Mouse (Mus musculus) neural tube, embryonic 11.5 days (tissue): ENCODE measurements around the gene Ngef. TPM values are rescaled to one million over a fixed set of nuclear protein-coding genes. Genes with fewer than 3 reads are reported as not detected.

ENCODE experiments used
- ATAC-seq: fragments of 200-750 bp; cut with Nextera tagmentation; 2 replicates; pipeline ENCODE4 v1.8.0; 2017; ENCODE audit warnings: moderate number of reproducible peaks, mild to moderate bottlenecking, moderate TSS enrichment, moderate library complexity; ENCODE audit not compliant: insufficient read depth, low FRiP score, low TSS enrichment
- DNase-seq: peaks from one replicate; pipeline ENCODE4 v3.0.0-alpha.2; 2015; ENCODE audit warnings: low spot score
- H3K27ac ChIP-seq: fragments of 300-500 bp; sonication (generic); 2 replicates; pipeline ENCODE4 v1.5.1; 2014; ENCODE audit warnings: low read depth, mild to moderate bottlenecking, low read length
- H3K27me3 ChIP-seq: fragments of 300-500 bp; sonication (generic); 2 replicates; pipeline ENCODE4 v1.6.1; 2014; ENCODE audit warnings: mild to moderate bottlenecking, low read length, mixed read lengths; ENCODE audit not compliant: control insufficient read depth, insufficient read depth
- H3K36me3 ChIP-seq: fragments of 300-500 bp; sonication (generic); 2 replicates; pipeline ENCODE4 v1.6.1; 2014; ENCODE audit warnings: mild to moderate bottlenecking, low read length, moderate library complexity, mixed read lengths; ENCODE audit not compliant: control insufficient read depth, insufficient read depth
- H3K4me1 ChIP-seq: fragments of 300-500 bp; sonication (generic); 2 replicates; pipeline ENCODE4 v1.6.1; 2014; ENCODE audit warnings: low read length, mixed read lengths; ENCODE audit not compliant: control insufficient read depth, insufficient read depth
- H3K4me2 ChIP-seq: fragments of 300-500 bp; sonication (generic); 2 replicates; pipeline ENCODE4 v1.6.1; 2014; ENCODE audit warnings: low read depth, mild to moderate bottlenecking, moderate library complexity
- H3K4me3 ChIP-seq: fragments of 300-500 bp; sonication (generic); 2 replicates; pipeline ENCODE4 v1.5.1; 2014; ENCODE audit warnings: low read depth, low read length
- H3K9ac ChIP-seq: fragments of 300-500 bp; sonication (generic); 2 replicates; pipeline ENCODE4 v1.6.1; 2014; ENCODE audit warnings: mild to moderate bottlenecking, low read length
- H3K9me3 ChIP-seq: fragments of 300-500 bp; sonication (generic); 2 replicates; pipeline ENCODE4 v1.6.1; 2016; ENCODE audit warnings: low read length; ENCODE audit not compliant: control insufficient read depth
- WGBS: fragments of 180-500 bp; shearing (Covaris S2); extraction: QIAGEN DNeasy Blood & Tissue Kit; methylation state at CpG from one replicate; pipeline ENCODE4 v1.1.7; 2014; 5-methylcytosine and 5-hydroxymethylcytosine counted together
- polyA plus RNA-seq: library from polyadenylated mRNA; unstranded; fragments of >200 nt; fragmentation: Nextera tagmentation; extraction: Ambion mirVana; gene quantifications from 2 replicates; pipeline ENCODE4 v1.2.1, GENCODE M21; 2014

Ngef gene
- polyA plus RNA-seq, 1 experiment from 2014 or later = 1.6 TPM

DNA sequence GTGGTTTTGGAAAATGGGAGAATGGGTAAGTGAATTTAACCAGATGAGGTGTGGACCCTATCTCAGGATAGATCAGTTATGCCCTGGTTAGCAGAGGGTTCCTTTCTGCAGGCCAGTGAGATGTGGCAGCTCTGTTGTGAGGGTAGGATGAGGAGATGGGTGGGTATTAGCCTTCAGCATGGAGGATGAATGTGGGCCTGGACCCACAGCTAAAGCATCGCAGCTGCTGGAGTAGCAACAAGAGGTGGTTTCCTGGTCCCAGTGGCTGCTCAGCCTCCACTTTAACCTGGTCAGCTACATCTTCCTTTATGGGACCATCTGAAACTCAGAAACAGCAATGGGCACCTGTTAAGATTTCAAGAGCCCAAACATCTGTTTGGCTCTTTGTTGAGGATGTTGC is 117.2 kb downstream of the Ngef start:
- no peak overlapping the region for H3K27ac ChIP-seq
- H3K9ac ChIP-seq = no peak overlapping the region
- H3K36me3 ChIP-seq = no peaks in the 10 kb centered on the region
- H3K4me2 ChIP-seq = no peak overlapping the region
- WGBS = 80% methylated on average over 1 of the region's 1 CpGs
- no peaks in the 10 kb centered on the region for H3K9me3 ChIP-seq
- H3K4me1 ChIP-seq = no peaks in the 10 kb centered on the region
- ATAC-seq (no peak), DNase-seq (no peak)
- no peak overlapping the region for H3K4me3 ChIP-seq
- H3K27me3 ChIP-seq = no peaks in the 10 kb centered on the region

DNA sequence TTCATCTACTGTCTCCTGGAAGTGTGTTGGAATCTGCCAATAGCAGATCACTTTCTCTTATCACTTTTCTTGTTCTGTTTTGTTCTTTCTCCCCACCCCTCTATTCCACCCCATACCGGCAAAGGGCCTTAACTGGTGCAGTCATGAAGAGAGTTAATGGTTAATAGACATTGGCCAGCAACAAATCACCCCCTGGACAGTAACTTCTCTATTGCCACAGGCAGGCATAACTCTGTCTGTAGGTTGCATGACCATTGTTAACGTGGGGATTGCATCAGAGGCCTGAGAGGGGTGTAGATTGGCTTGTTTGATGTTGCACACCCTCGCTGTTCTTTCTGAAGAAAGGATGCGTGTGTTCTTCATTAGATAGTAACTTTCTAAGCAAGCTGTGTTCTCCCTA is 124.2 kb downstream of the Ngef start:
- no peak overlapping the region for H3K4me3 ChIP-seq
- H3K27me3 ChIP-seq = no peaks in the 10 kb centered on the region
- DNase-seq (no peak), ATAC-seq (no peak)
- H3K9ac ChIP-seq = no peak overlapping the region
- H3K4me1 ChIP-seq = no peaks in the 10 kb centered on the region
- 80% methylated on average over 4 of the region's 4 CpGs for WGBS
- H3K36me3 ChIP-seq = 0 out of 2 replicates have a peak, but pooled peaks cover 4% of the 10 kb centered on the region
- H3K27ac ChIP-seq = no peak overlapping the region
- no peaks in the 10 kb centered on the region for H3K9me3 ChIP-seq
- no peak overlapping the region for H3K4me2 ChIP-seq

DNA sequence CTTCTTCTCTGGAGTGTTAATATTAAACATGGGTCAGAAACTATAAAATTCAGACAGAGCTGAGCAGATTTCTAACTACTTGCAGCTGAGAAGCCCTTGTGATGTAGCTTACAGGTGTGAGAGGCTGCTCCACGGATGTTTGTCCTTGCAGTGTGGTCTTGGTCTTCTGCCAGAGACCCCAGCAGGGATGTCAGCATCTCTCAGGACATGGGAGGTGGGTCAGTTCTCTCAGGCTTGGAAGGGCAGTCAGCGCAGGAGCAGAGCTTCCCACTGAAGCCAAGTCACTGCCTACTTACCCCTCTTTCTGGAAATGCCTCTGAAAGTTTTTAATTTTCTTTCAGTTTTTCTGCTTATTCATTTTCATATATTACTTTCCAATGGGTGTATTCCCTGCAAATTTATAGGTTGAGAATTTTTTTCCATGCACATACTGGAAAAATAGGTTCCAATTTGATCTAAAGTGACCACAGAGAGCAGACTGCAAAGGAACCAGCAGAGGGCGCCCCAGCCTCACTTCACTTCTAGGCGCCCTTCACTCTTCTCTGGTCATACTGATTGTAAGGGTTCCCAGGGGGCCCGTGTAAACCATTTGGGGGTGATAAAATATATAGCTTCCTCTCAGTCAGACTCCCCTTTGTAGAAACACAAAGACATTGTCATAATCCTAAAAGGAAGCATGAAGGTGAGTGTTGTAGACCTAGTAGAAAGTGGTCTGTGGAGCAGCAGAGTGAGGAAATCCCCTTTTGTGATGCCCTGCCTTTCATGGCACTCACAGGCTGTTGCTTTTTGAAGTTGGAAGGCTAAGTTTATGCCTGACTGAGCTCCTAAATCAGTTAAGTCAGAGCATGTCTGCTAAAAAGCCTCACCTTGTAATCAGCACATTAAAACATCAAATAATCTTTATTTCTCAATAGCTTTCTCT is 126.2 kb downstream of the Ngef start:
- Histone ChIP-seq H3K4me3 (no peak overlapping the region), H3K9me3 (no peaks in the 10 kb centered on the region), H3K27me3 (no peaks in the 10 kb centered on the region), H3K36me3 (0 out of 2 replicates have a peak, but pooled peaks cover 4% of the 10 kb centered on the region), H3K27ac (no peak overlapping the region), H3K4me1 (no peaks in the 10 kb centered on the region), H3K9ac (no peak overlapping the region), H3K4me2 (no peak overlapping the region)
- 33% methylated on average over 5 of the region's 5 CpGs for WGBS
- ATAC-seq = no peak
- peak; percentile 75 for DNase-seq

DNA sequence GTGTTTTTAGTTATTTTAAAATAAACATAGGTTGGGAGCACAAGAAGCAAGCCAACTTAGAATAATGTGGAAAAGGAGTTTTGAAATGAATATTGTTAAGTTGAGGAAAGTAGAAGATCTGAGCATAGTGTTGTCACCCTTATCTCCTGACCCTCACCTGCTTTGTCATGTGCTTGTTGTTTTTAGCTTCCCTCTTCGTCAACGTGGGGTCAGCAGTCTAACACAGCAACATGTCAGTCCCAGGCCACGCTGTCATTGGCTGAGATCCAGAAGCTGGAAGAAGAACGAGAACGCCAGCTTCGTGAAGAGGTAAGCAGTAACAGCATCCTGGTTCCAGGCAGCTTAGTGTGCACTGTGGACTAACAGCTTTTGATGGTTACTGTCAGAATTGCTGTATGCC is 137.1 kb downstream of the Ngef start:
- Histone ChIP-seq H3K4me3 (no peak overlapping the region), H3K9ac (no peak overlapping the region), H3K27ac (no peak overlapping the region), H3K9me3 (no peaks in the 10 kb centered on the region), H3K27me3 (no peaks in the 10 kb centered on the region), H3K4me2 (no peak overlapping the region), H3K36me3 (peaks cover 14% of the 10 kb centered on the region), H3K4me1 (no peaks in the 10 kb centered on the region)
- ATAC-seq = no peak
- DNase-seq = no peak
- 91% methylated on average over 6 of the region's 6 CpGs for WGBS

DNA sequence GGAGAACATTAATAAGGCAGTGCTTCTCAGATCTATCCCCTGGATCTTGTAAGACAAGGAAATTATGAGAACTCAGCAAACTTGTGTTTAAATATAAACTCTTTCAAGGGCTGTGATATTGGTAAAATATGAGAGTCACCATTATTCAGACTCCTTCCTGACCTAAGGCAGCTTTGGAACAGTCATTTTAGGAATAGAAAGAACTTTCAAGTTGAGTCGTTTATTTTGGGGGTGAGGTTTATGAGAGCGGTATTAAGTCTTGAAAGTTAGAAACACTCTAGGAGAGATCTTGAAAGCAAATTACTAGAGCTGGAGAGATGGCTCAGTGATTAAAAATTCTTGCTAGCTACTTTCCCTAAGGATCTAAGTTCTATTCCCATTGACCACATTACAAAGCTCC is 138.5 kb downstream of the Ngef start:
- no peak for DNase-seq
- Histone ChIP-seq H3K4me3 (no peak overlapping the region), H3K27me3 (no peaks in the 10 kb centered on the region), H3K4me2 (no peak overlapping the region), H3K27ac (no peak overlapping the region), H3K9me3 (no peaks in the 10 kb centered on the region), H3K4me1 (no peaks in the 10 kb centered on the region), H3K36me3 (peaks cover 11% of the 10 kb centered on the region), H3K9ac (no peak overlapping the region)
- 95% methylated on average over 2 of the region's 2 CpGs for WGBS
- ATAC-seq = no peak

Other genes with a start within 250 kb of the Ngef start
- 51.5 and 62.9 TPM in 2 replicates for gene Gigyf2, start 246.9 kb downstream of the Ngef start, polyA plus RNA-seq
- gene Kcnj13, start 179.1 kb downstream of the Ngef start, polyA plus RNA-seq = 0.46 TPM in 1 of 2 replicates, not detected in the other
- not detected in 2 replicates for gene Snorc, start 103.6 kb downstream of the Ngef start, polyA plus RNA-seq
- not detected in 2 replicates for gene Neu2, start 64.0 kb downstream of the Ngef start, polyA plus RNA-seq
- gene Inpp5d, start 46.4 kb upstream of the Ngef start, polyA plus RNA-seq = 4.6 and 5.7 TPM in 2 replicates
- gene Atg16l1, start 182.0 kb upstream of the Ngef start, polyA plus RNA-seq = 38.0 and 40.8 TPM in 2 replicates
- 1.8 and 2.2 TPM in 2 replicates for gene Sag, start 229.8 kb upstream of the Ngef start, polyA plus RNA-seq